Comparison of ENCODE assay signal across 8 mouse cellular contexts in genomic region chr16:18630291-18630690, GRCm38 (mm10). TPM values are rescaled to one million over a fixed set of nuclear protein-coding genes. Genes with fewer than 3 reads are reported as not detected.
DNase-seq lines count a peak whose midpoint lies in the region; ATAC-seq and TF ChIP-seq lines count a peak whose summit lies in the region.

No protein-coding gene starts in this region.

- TF ChIP-seq POLR2A in thymus, adult 2 months (IDR thresholded peaks at IDR 0.05; ENCODE audit: control insufficient read depth, extremely low read depth, insufficient read depth, low read length, poor library complexity): no peak

- no peak for ATAC-seq in heart, embryonic 14.5 days (ENCODE audit: insufficient number of reproducible peaks, insufficient read depth, low FRiP score, low read depth)
- peak; percentile 0; the same call in 1 of the 2 replicates for ATAC-seq in hindbrain, embryonic 15.5 days (ENCODE audit: low FRiP score, low read depth)
- no peak for ATAC-seq in midbrain, embryonic 14.5 days (ENCODE audit: low FRiP score, low TSS enrichment)

- H3K27me3 ChIP-seq in heart, embryonic 14.5 days (ENCODE audit: control insufficient read depth, insufficient read depth, low read length): peaks cover 49% of the 10 kb centered on the region
- peaks cover 76% of the 10 kb centered on the region for H3K27me3 ChIP-seq in embryonic facial prominence, embryonic 10.5 days (replicated peaks; ENCODE audit: low read depth, poor library complexity, severe bottlenecking)
- H3K27me3 ChIP-seq in hindbrain, embryonic 15.5 days: peaks cover 6% of the 10 kb centered on the region
- peaks cover 20% of the 10 kb centered on the region for H3K27me3 ChIP-seq in midbrain, embryonic 14.5 days (ENCODE audit: control insufficient read depth, insufficient read depth, low read length)
- H3K27me3 ChIP-seq in thymus, adult 2 months (ENCODE audit: control insufficient read depth, insufficient read depth, low read length): peaks cover 17% of the 10 kb centered on the region; the same call in 1 of the 2 replicates

- peak overlapping the region; percentile 51 to 74 for H3K4me3 ChIP-seq in heart, embryonic 14.5 days (ENCODE audit: control insufficient read depth in 1 of 2, insufficient read depth in 1 of 2, low read depth in 1 of 2, low read length in 2 of 2)
- peak overlapping the region; percentile 70 for H3K4me3 ChIP-seq in embryonic facial prominence, embryonic 10.5 days
- H3K4me3 ChIP-seq in hindbrain, embryonic 15.5 days: peak overlapping the region; percentile 84
- peak overlapping the region; percentile 60 for H3K4me3 ChIP-seq in midbrain, embryonic 14.5 days (replicated peaks; ENCODE audit: low read depth, low read length)
- H3K4me3 ChIP-seq in thymus, adult 2 months (ENCODE audit: control insufficient read depth, insufficient read depth, low read length): no peak overlapping the region

- no peak overlapping the region for H3K27ac ChIP-seq in heart, embryonic 14.5 days (replicated peaks in 1 of 2; ENCODE audit: control insufficient read depth in 1 of 2, insufficient read depth in 1 of 2, low read depth in 2 of 2, low read length in 2 of 2)
- H3K27ac ChIP-seq in embryonic facial prominence, embryonic 10.5 days (replicated peaks): no peak overlapping the region; the same call in 1 of the 2 replicates
- H3K27ac ChIP-seq in hindbrain, embryonic 15.5 days (replicated peaks): peak overlapping the region; percentile 89
- peak overlapping the region; percentile 83 for H3K27ac ChIP-seq in midbrain, embryonic 14.5 days (replicated peaks; ENCODE audit: low read depth, low read length)
- H3K27ac ChIP-seq in thymus, adult 2 months (ENCODE audit: control insufficient read depth, insufficient read depth, low read length): no peak overlapping the region

- no peaks in the 10 kb centered on the region for H3K36me3 ChIP-seq in heart, embryonic 14.5 days (ENCODE audit: control insufficient read depth, insufficient read depth, low read length)
- peaks cover 3% of the 10 kb centered on the region; the same call in 1 of the 2 replicates for H3K36me3 ChIP-seq in embryonic facial prominence, embryonic 10.5 days (replicated peaks)
- no peaks in the 10 kb centered on the region for H3K36me3 ChIP-seq in hindbrain, embryonic 15.5 days
- H3K36me3 ChIP-seq in midbrain, embryonic 14.5 days (ENCODE audit: control insufficient read depth, insufficient read depth, low read length): peaks cover 6% of the 10 kb centered on the region
- H3K36me3 ChIP-seq in thymus, adult 2 months (ENCODE audit: control insufficient read depth, insufficient read depth, low read length): no peaks in the 10 kb centered on the region

- no peaks in the 10 kb centered on the region for H3K9me3 ChIP-seq in heart, embryonic 14.5 days (ENCODE audit: control insufficient read depth, low read length)
- no peaks in the 10 kb centered on the region for H3K9me3 ChIP-seq in embryonic facial prominence, embryonic 10.5 days
- no peaks in the 10 kb centered on the region for H3K9me3 ChIP-seq in hindbrain, embryonic 15.5 days
- no peaks in the 10 kb centered on the region for H3K9me3 ChIP-seq in midbrain, embryonic 14.5 days (ENCODE audit: control insufficient read depth, low read length)

- TF ChIP-seq CTCF in thymus, adult 2 months (IDR thresholded peaks at IDR 0.05; ENCODE audit: borderline replicate concordance, control insufficient read depth, extremely low read depth, insufficient read depth, low read length, poor library complexity): no peak

- peak overlapping the region; percentile 80 for H3K9ac ChIP-seq in heart, embryonic 14.5 days (ENCODE audit: low read length)
- peak overlapping the region; percentile 87 for H3K9ac ChIP-seq in hindbrain, embryonic 15.5 days
- H3K9ac ChIP-seq in midbrain, embryonic 14.5 days (replicated peaks; ENCODE audit: low read length): peak overlapping the region; percentile 84

- no peak for DNase-seq in heart, postnatal 4 days
- DNase-seq in embryonic facial prominence, embryonic 10.5 days (ENCODE audit: low spot score): no peak
- no peak for DNase-seq in midbrain, embryonic 14.5 days
- DNase-seq in adrenal gland, postnatal 4 days (ENCODE audit: low spot score in 2 of 2): no peak
- DNase-seq in thymus, adult 2 months: no peak
- DNase-seq in adrenal gland, postnatal 36 days: no peak

- WGBS in heart, embryonic 14.5 days: 56% methylated on average over 5 of the region's 5 CpGs
- WGBS in embryonic facial prominence, embryonic 10.5 days: 56% methylated on average over 5 of the region's 5 CpGs
- 45% methylated on average over 5 of the region's 5 CpGs for WGBS in hindbrain, embryonic 15.5 days
- WGBS in midbrain, embryonic 14.5 days: 51% methylated on average over 5 of the region's 5 CpGs
- WGBS in thymus, adult 2 months: 70% methylated on average over 5 of the region's 5 CpGs

- H3K4me1 ChIP-seq in heart, embryonic 14.5 days (ENCODE audit: control insufficient read depth in 2 of 2, insufficient read depth in 2 of 2, low read length in 2 of 2): peaks cover 11 to 19% of the 10 kb centered on the region in 2 experiments; a peak in 3 of 4 replicates
- peaks cover 42% of the 10 kb centered on the region for H3K4me1 ChIP-seq in embryonic facial prominence, embryonic 10.5 days
- H3K4me1 ChIP-seq in hindbrain, embryonic 15.5 days (replicated peaks): peaks cover 42% of the 10 kb centered on the region
- peaks cover 37% of the 10 kb centered on the region for H3K4me1 ChIP-seq in midbrain, embryonic 14.5 days (ENCODE audit: control insufficient read depth, insufficient read depth, low read length)
- H3K4me1 ChIP-seq in thymus, adult 2 months (replicated peaks; ENCODE audit: control insufficient read depth, insufficient read depth, low read length): peaks cover 21% of the 10 kb centered on the region

- peak overlapping the region; percentile 98 for H3K4me2 ChIP-seq in heart, embryonic 14.5 days (ENCODE audit: low read length)
- H3K4me2 ChIP-seq in hindbrain, embryonic 15.5 days: peak overlapping the region; percentile 96
- H3K4me2 ChIP-seq in midbrain, embryonic 14.5 days (ENCODE audit: low read length): peak overlapping the region; percentile 88

RNA-seq across cellular contexts. Expression of gene Sept5, which starts 0.5 kb away (rescaled TPM):
- polyA plus RNA-seq in heart, embryonic 14.5 days (2014; fragmentation: Nextera tagmentation; extraction: Ambion mirVana): 5.8 and 7.3 TPM in 2 replicates
- 10 to 100 TPM; 10.4 to 15.2 TPM for total RNA-seq in heart, postnatal 4 days (2021)
- 30.2 and 32.2 TPM in 2 replicates for polyA plus RNA-seq in embryonic facial prominence, embryonic 10.5 days (2016; fragmentation: Nextera tagmentation; extraction: Ambion mirVana)
- 192 and 212 TPM in 2 replicates for polyA plus RNA-seq in hindbrain, embryonic 15.5 days (2015; fragmentation: Nextera tagmentation; extraction: Ambion mirVana)
- polyA plus RNA-seq in midbrain, embryonic 14.5 days (2014; fragmentation: Nextera tagmentation; extraction: Ambion mirVana): 175 and 200 TPM in 2 replicates
- total RNA-seq in adrenal gland, postnatal 4 days (2021): 10 to 100 TPM; 18.9 to 28.7 TPM
- polyA plus RNA-seq in thymus, adult 2 months (2012; rRNA removed): 2.4 and 3.6 TPM in 2 replicates
- 10 to 100 TPM in 1 of 2 experiments, 1 to 10 TPM in 1; 9.6 to 10.9 TPM for total RNA-seq in adrenal gland, postnatal 36 days (2021)

RNA-seq across cellular contexts. Expression of gene Gm49601, which starts 4.1 kb away (rescaled TPM):
- polyA plus RNA-seq in heart, embryonic 14.5 days (2014; fragmentation: Nextera tagmentation; extraction: Ambion mirVana): 0.97 and 1.1 TPM in 2 replicates
- 1 to 10 TPM; 4.0 to 5.1 TPM for total RNA-seq in heart, postnatal 4 days (2021)
- polyA plus RNA-seq in embryonic facial prominence, embryonic 10.5 days (2016; fragmentation: Nextera tagmentation; extraction: Ambion mirVana): 3.2 and 3.6 TPM in 2 replicates
- 14.8 and 18.8 TPM in 2 replicates for polyA plus RNA-seq in hindbrain, embryonic 15.5 days (2015; fragmentation: Nextera tagmentation; extraction: Ambion mirVana)
- 9.9 and 15.2 TPM in 2 replicates for polyA plus RNA-seq in midbrain, embryonic 14.5 days (2014; fragmentation: Nextera tagmentation; extraction: Ambion mirVana)
- 10 to 100 TPM in 1 of 2 experiments, 1 to 10 TPM in 1; 7.3 to 10.7 TPM for total RNA-seq in adrenal gland, postnatal 4 days (2021)
- polyA plus RNA-seq in thymus, adult 2 months (2012; rRNA removed): 0.88 and 0.93 TPM in 2 replicates
- 1 to 10 TPM; 1.1 to 4.9 TPM for total RNA-seq in adrenal gland, postnatal 36 days (2021)

RNA-seq across cellular contexts. Expression of gene Gp1bb, which starts 8.1 kb away (rescaled TPM):
- 3.4 and 4.5 TPM in 2 replicates for polyA plus RNA-seq in heart, embryonic 14.5 days (2014; fragmentation: Nextera tagmentation; extraction: Ambion mirVana)
- total RNA-seq in heart, postnatal 4 days (2021): 1 to 10 TPM in 1 of 2 experiments, under 1 TPM in 1; 0.32 to 1.1 TPM
- polyA plus RNA-seq in embryonic facial prominence, embryonic 10.5 days (2016; fragmentation: Nextera tagmentation; extraction: Ambion mirVana): 2.6 and 3.5 TPM in 2 replicates
- 11.8 and 14.8 TPM in 2 replicates for polyA plus RNA-seq in hindbrain, embryonic 15.5 days (2015; fragmentation: Nextera tagmentation; extraction: Ambion mirVana)
- 14.7 and 14.9 TPM in 2 replicates for polyA plus RNA-seq in midbrain, embryonic 14.5 days (2014; fragmentation: Nextera tagmentation; extraction: Ambion mirVana)
- 1 to 10 TPM in 1 of 2 experiments, under 1 TPM in 1; 0.39 to 1.1 TPM for total RNA-seq in adrenal gland, postnatal 4 days (2021)
- polyA plus RNA-seq in thymus, adult 2 months (2012; rRNA removed): 1.1 TPM in 2 replicates
- under 1 TPM in 1 of 2 experiments, not detected in 1; 0.60 TPM for total RNA-seq in adrenal gland, postnatal 36 days (2021)

RNA-seq across cellular contexts. Expression of gene Tbx1, which starts 39.8 kb away (rescaled TPM):
- polyA plus RNA-seq in heart, embryonic 14.5 days (2014; fragmentation: Nextera tagmentation; extraction: Ambion mirVana): 0.20 and 0.80 TPM in 2 replicates
- under 1 TPM; 0.55 to 0.68 TPM for total RNA-seq in heart, postnatal 4 days (2021)
- 8.1 and 9.5 TPM in 2 replicates for polyA plus RNA-seq in embryonic facial prominence, embryonic 10.5 days (2016; fragmentation: Nextera tagmentation; extraction: Ambion mirVana)
- polyA plus RNA-seq in hindbrain, embryonic 15.5 days (2015; fragmentation: Nextera tagmentation; extraction: Ambion mirVana): 1.1 and 1.2 TPM in 2 replicates
- polyA plus RNA-seq in midbrain, embryonic 14.5 days (2014; fragmentation: Nextera tagmentation; extraction: Ambion mirVana): 0.27 and 0.34 TPM in 2 replicates
- total RNA-seq in adrenal gland, postnatal 4 days (2021): 1 to 10 TPM in 1 of 2 experiments, under 1 TPM in 1; 0.59 to 1.0 TPM
- 0.49 and 1.4 TPM in 2 replicates for polyA plus RNA-seq in thymus, adult 2 months (2012; rRNA removed)
- total RNA-seq in adrenal gland, postnatal 36 days (2021): under 1 TPM in 1 of 2 experiments, not detected in 1; 0.20 TPM

Comparison
In these comparisons a context has a peak if more than half of its experiments do, and no peak if none do; other contexts are left out.
1. H3K27ac ChIP-seq: peak in hindbrain, embryonic 15.5 days (single experiment) and midbrain, embryonic 14.5 days (single experiment); none in heart, embryonic 14.5 days (0 of 2), embryonic facial prominence, embryonic 10.5 days (single experiment) and thymus, adult 2 months (single experiment).
2. Peak in every context shown above with its lines, with median percentiles within 50 percentile points of each other: H3K4me2 ChIP-seq and H3K9ac ChIP-seq.